Mouse (Mus musculus): Measurements from ENCODE around the gene Shc2. TPM values are rescaled to one million over a fixed set of nuclear protein-coding genes. Genes with fewer than 3 reads are reported as not detected.

The Shc2 gene
- polyA plus RNA-seq, 1 experiment from 2014 or later: 9.1 TPM

- Histone ChIP-seq H3K4me3 (replicated peaks) (no peak overlapping the region), H3K4me2 (no peak overlapping the region), H3K27me3 (replicated peaks) (peaks cover 24% of the 10 kb centered on the region), H3K27ac (no peak overlapping the region), H3K36me3 (no peaks in the 10 kb centered on the region), H3K9ac (no peak overlapping the region), H3K4me1 (peaks cover 14% of the 10 kb centered on the region), H3K9me3 (no peaks in the 10 kb centered on the region)
- 33% methylated on average over 5 of the region's 5 CpGs for WGBS
- no peak for ATAC-seq (ENCODE audit: insufficient read depth, low FRiP score, low read depth)
These were observed 26.4 kb downstream of the Shc2 start for GRCm38 (mm10) chr10:79611296-79611695.

GRCm38 (mm10) chr10:79609276-79609675 lies 28.4 kb downstream of the Shc2 start:
- no peak overlapping the region for H3K4me2 ChIP-seq
- peaks cover 14% of the 10 kb centered on the region for H3K4me1 ChIP-seq
- no peaks in the 10 kb centered on the region for H3K9me3 ChIP-seq
- H3K4me3 ChIP-seq (replicated peaks): no peak overlapping the region
- WGBS: 71% methylated on average over 3 of the region's 3 CpGs
- no peak overlapping the region for H3K27ac ChIP-seq
- H3K36me3 ChIP-seq: no peaks in the 10 kb centered on the region
- no peak for ATAC-seq (ENCODE audit: insufficient read depth, low FRiP score, low read depth)
- peaks cover 24% of the 10 kb centered on the region for H3K27me3 ChIP-seq (replicated peaks)
- no peak overlapping the region for H3K9ac ChIP-seq

- Histone ChIP-seq H3K27ac (no peak overlapping the region), H3K27me3 (replicated peaks) (peaks cover 11% of the 10 kb centered on the region), H3K4me2 (no peak overlapping the region), H3K4me1 (peaks cover 4% of the 10 kb centered on the region; the same call in 1 of the 2 replicates), H3K9ac (no peak overlapping the region), H3K36me3 (no peaks in the 10 kb centered on the region), H3K4me3 (replicated peaks) (no peak overlapping the region), H3K9me3 (no peaks in the 10 kb centered on the region)
- peak; percentile 56; the same call in 1 of the 2 replicates for ATAC-seq (ENCODE audit: insufficient read depth, low FRiP score, low read depth)
- WGBS: 36% methylated on average over 2 of the region's 2 CpGs
These were observed 29.8 kb downstream of the Shc2 start for GRCm38 (mm10) chr10:79607892-79608291.

GRCm38 (mm10) chr10:79606537-79606936 lies 31.2 kb downstream of the Shc2 start:
- H3K4me3 ChIP-seq (replicated peaks): no peak overlapping the region
- no peaks in the 10 kb centered on the region for H3K9me3 ChIP-seq
- no peaks in the 10 kb centered on the region for H3K4me1 ChIP-seq
- H3K4me2 ChIP-seq: no peak overlapping the region
- no peaks in the 10 kb centered on the region; the same call in 1 of the 2 replicates for H3K27me3 ChIP-seq (replicated peaks)
- no peak for ATAC-seq (ENCODE audit: insufficient read depth, low FRiP score, low read depth)
- H3K27ac ChIP-seq: no peak overlapping the region
- H3K9ac ChIP-seq: no peak overlapping the region
- WGBS: 61% methylated on average over 4 of the region's 4 CpGs
- no peaks in the 10 kb centered on the region for H3K36me3 ChIP-seq

- Histone ChIP-seq H3K9me3 (no peaks in the 10 kb centered on the region), H3K4me3 (replicated peaks) (no peak overlapping the region), H3K36me3 (no peaks in the 10 kb centered on the region), H3K4me1 (no peaks in the 10 kb centered on the region), H3K27ac (no peak overlapping the region), H3K4me2 (no peak overlapping the region), H3K27me3 (replicated peaks) (peaks cover 6% of the 10 kb centered on the region; the same call in 1 of the 2 replicates), H3K9ac (no peak overlapping the region)
- WGBS: 67% methylated on average over 4 of the region's 4 CpGs
- no peak for ATAC-seq (ENCODE audit: insufficient read depth, low FRiP score, low read depth)
These were observed 39.8 kb downstream of the Shc2 start for GRCm38 (mm10) chr10:79597936-79598230.

GRCm38 (mm10) chr10:79597051-79597935 lies 40.4 kb downstream of the Shc2 start:
- 40% methylated on average over 13 of the region's 13 CpGs for WGBS
- H3K9ac ChIP-seq: no peak overlapping the region
- no peaks in the 10 kb centered on the region for H3K36me3 ChIP-seq
- no peak overlapping the region for H3K27ac ChIP-seq
- H3K4me2 ChIP-seq: no peak overlapping the region
- H3K27me3 ChIP-seq (replicated peaks): peaks cover 6% of the 10 kb centered on the region; the same call in 1 of the 2 replicates
- no peak overlapping the region for H3K4me3 ChIP-seq (replicated peaks)
- no peak for ATAC-seq (ENCODE audit: insufficient read depth, low FRiP score, low read depth)
- no peaks in the 10 kb centered on the region for H3K9me3 ChIP-seq
- no peaks in the 10 kb centered on the region for H3K4me1 ChIP-seq

GRCm38 (mm10) chr10:79595590-79595929 lies 42.2 kb downstream of the Shc2 start:
- H3K4me1 ChIP-seq: no peaks in the 10 kb centered on the region
- no peak overlapping the region for H3K9ac ChIP-seq
- 55% methylated on average over 8 of the region's 8 CpGs for WGBS
- H3K27me3 ChIP-seq (replicated peaks): peaks cover 6% of the 10 kb centered on the region; the same call in 1 of the 2 replicates
- no peak overlapping the region for H3K4me3 ChIP-seq (replicated peaks)
- H3K4me2 ChIP-seq: no peak overlapping the region
- H3K36me3 ChIP-seq: no peaks in the 10 kb centered on the region
- ATAC-seq (ENCODE audit: insufficient read depth, low FRiP score, low read depth): no peak
- no peaks in the 10 kb centered on the region for H3K9me3 ChIP-seq
- no peak overlapping the region for H3K27ac ChIP-seq

- H3K4me2 ChIP-seq: no peak overlapping the region
- ATAC-seq (ENCODE audit: insufficient read depth, low FRiP score, low read depth): 0 out of 2 replicates have a peak, but pooled peaks have one; percentile 73
These were observed 42.7 kb downstream of the Shc2 start for GRCm38 (mm10) chr10:79594872-79595589.

GRCm38 (mm10) chr10:79594111-79594510 lies 43.6 kb downstream of the Shc2 start:
- H3K9ac ChIP-seq: no peak overlapping the region
- ATAC-seq (ENCODE audit: insufficient read depth, low FRiP score, low read depth): no peak
- H3K36me3 ChIP-seq: no peaks in the 10 kb centered on the region
- H3K27ac ChIP-seq: no peak overlapping the region
- no peak overlapping the region for H3K4me3 ChIP-seq (replicated peaks)
- H3K4me2 ChIP-seq: no peak overlapping the region
- no peaks in the 10 kb centered on the region for H3K4me1 ChIP-seq
- WGBS: 48% methylated on average over 6 of the region's 6 CpGs
- no peaks in the 10 kb centered on the region for H3K9me3 ChIP-seq
- H3K27me3 ChIP-seq (replicated peaks): peaks cover 6% of the 10 kb centered on the region; the same call in 1 of the 2 replicates

More at GRCm38 (mm10) chr10:79594872-79595589, 42.7 kb downstream of the Shc2 start:
- WGBS: 16% methylated on average over 17 of the region's 17 CpGs
- Histone ChIP-seq H3K27me3 (replicated peaks) (peaks cover 6% of the 10 kb centered on the region; the same call in 1 of the 2 replicates), H3K27ac (no peak overlapping the region), H3K4me1 (no peaks in the 10 kb centered on the region), H3K4me3 (replicated peaks) (no peak overlapping the region), H3K9ac (no peak overlapping the region), H3K36me3 (no peaks in the 10 kb centered on the region), H3K9me3 (no peaks in the 10 kb centered on the region)

GRCm38 (mm10) chr10:79590702-79591101 lies 47.0 kb downstream of the Shc2 start:
- H3K27ac ChIP-seq: no peak overlapping the region
- no peaks in the 10 kb centered on the region for H3K4me1 ChIP-seq
- H3K4me3 ChIP-seq (replicated peaks): no peak overlapping the region
- peaks cover under 1% of the 10 kb centered on the region; the same call in 1 of the 2 replicates for H3K27me3 ChIP-seq (replicated peaks)
- no peak overlapping the region for H3K9ac ChIP-seq
- 97% methylated on average over 1 of the region's 1 CpGs for WGBS
- no peaks in the 10 kb centered on the region for H3K9me3 ChIP-seq
- H3K4me2 ChIP-seq: no peak overlapping the region
- H3K36me3 ChIP-seq: no peaks in the 10 kb centered on the region
- ATAC-seq (ENCODE audit: insufficient read depth, low FRiP score, low read depth): no peak

- no peaks in the 10 kb centered on the region for H3K36me3 ChIP-seq
- no peak for ATAC-seq (ENCODE audit: insufficient read depth, low FRiP score, low read depth)
- no peak overlapping the region for H3K4me3 ChIP-seq (replicated peaks)
- H3K4me1 ChIP-seq: no peaks in the 10 kb centered on the region
- H3K9ac ChIP-seq: no peak overlapping the region
- no peaks in the 10 kb centered on the region for H3K27me3 ChIP-seq (replicated peaks)
- no peaks in the 10 kb centered on the region for H3K9me3 ChIP-seq
- H3K27ac ChIP-seq: no peak overlapping the region
- WGBS: 77% methylated on average over 4 of the region's 4 CpGs
- H3K4me2 ChIP-seq: no peak overlapping the region
These were observed 50.0 kb downstream of the Shc2 start for GRCm38 (mm10) chr10:79587752-79588126.

GRCm38 (mm10) chr10:79587061-79587751 lies 50.5 kb downstream of the Shc2 start, which contains the start of gene Theg:
Theg (minus strand) TSS chr10:79587331.
- Histone ChIP-seq H3K4me1 (no peaks in the 10 kb centered on the region), H3K9me3 (no peaks in the 10 kb centered on the region), H3K4me3 (replicated peaks) (no peak within 1 kb of the TSS), H3K36me3 (no peaks in the 10 kb centered on the region), H3K27me3 (replicated peaks) (no peaks in the 10 kb centered on the region), H3K9ac (no peak within 1 kb of the TSS), H3K27ac (no peak within 1 kb of the TSS), H3K4me2 (no peak within 1 kb of the TSS)
- WGBS: 81% methylated on average over 5 of the region's 5 CpGs
- no peak for ATAC-seq (ENCODE audit: insufficient read depth, low FRiP score, low read depth)

Data from stomach, embryonic 15.5 days (tissue).